Mouse (Mus musculus) left cerebral cortex, adult 9 months (tissue): ENCODE results near the gene Apoa2.
A peak's percentile ranks its signal among the peaks of the same experiment; 100 is the strongest.

ENCODE experiments used
- DNase-seq, 2 experiments: peaks; one replicate each; pipeline ENCODE4 v3.0.0; 2022; ENCODE audit warnings: low spot score in 2 of 2

Gene Apoa2

GRCm38 (mm10) chr1:171205704-171206493, 19.0 kb upstream of the Apoa2 start:
- no peak for DNase-seq

- no peak for DNase-seq
Measured at GRCm38 (mm10) chr1:171209409-171209808, 15.4 kb upstream of the Apoa2 start.

- DNase-seq: no peak
Measured at GRCm38 (mm10) chr1:171212854-171213253, 12.0 kb upstream of the Apoa2 start.

- DNase-seq: no peak
Measured at GRCm38 (mm10) chr1:171213801-171214496, 10.9 kb upstream of the Apoa2 start, which contains the start of gene Nr1i3. TSS of gene Nr1i3 (plus strand) at chr1:171213970.

- no peak for DNase-seq
Measured at GRCm38 (mm10) chr1:171216241-171216955, 8.5 kb upstream of the Apoa2 start.

- peak; percentile 65 to 90 for DNase-seq
Measured at GRCm38 (mm10) chr1:171220871-171221270, 4.0 kb upstream of the Apoa2 start.

- peak in 1 of 2 experiments; percentile 14 for DNase-seq
Measured at GRCm38 (mm10) chr1:171221281-171222193, 3.3 kb upstream of the Apoa2 start.

- peak; percentile 98 to 99 for DNase-seq
Measured at GRCm38 (mm10) chr1:171222238-171223155, 2.4 kb upstream of the Apoa2 start, which contains the start of gene Tomm40l. TSS of gene Tomm40l (minus strand) at chr1:171222514.

GRCm38 (mm10) chr1:171223168-171223567, 1.7 kb upstream of the Apoa2 start:
- DNase-seq: no peak

- DNase-seq: no peak
Measured at GRCm38 (mm10) chr1:171223796-171224195, 1.1 kb upstream of the Apoa2 start.

GRCm38 (mm10) chr1:171226780-171227179, 1.9 kb downstream of the Apoa2 start:
- no peak for DNase-seq

- DNase-seq: no peak
Measured at GRCm38 (mm10) chr1:171227879-171228278, 3.0 kb downstream of the Apoa2 start.

GRCm38 (mm10) chr1:171229750-171230149, 4.9 kb downstream of the Apoa2 start:
- DNase-seq: no peak

GRCm38 (mm10) chr1:171230215-171230614, 5.4 kb downstream of the Apoa2 start:
- no peak for DNase-seq

GRCm38 (mm10) chr1:171231844-171232243, 7.0 kb downstream of the Apoa2 start:
- no peak for DNase-seq

GRCm38 (mm10) chr1:171232348-171232747, 7.5 kb downstream of the Apoa2 start:
- DNase-seq: no peak

- DNase-seq: no peak
Measured at GRCm38 (mm10) chr1:171232800-171233730, 8.2 kb downstream of the Apoa2 start.

- no peak for DNase-seq
Measured at GRCm38 (mm10) chr1:171234126-171234525, 9.3 kb downstream of the Apoa2 start, which contains the start of gene Fcer1g. TSS of gene Fcer1g (minus strand) at chr1:171234365.

GRCm38 (mm10) chr1:171234538-171234937, 9.7 kb downstream of the Apoa2 start:
- no peak for DNase-seq
